Mouse (Mus musculus) MEL (cell line): Measurements from ENCODE around the gene Fdxr.

Experiments
- CTCF ChIP-seq, 3 experiments: IDR thresholded peaks in 2 of 3; conservative IDR thresholded peaks in 1 of 3; 2 replicates each; pipeline ENCODE4 v1.5.1; 2011 to 2012; ENCODE audit warnings: low read length in 3 of 3, low read depth in 2 of 3, mild to moderate bottlenecking in 2 of 3, improper control_type of control experiment in 1 of 3, inconsistent platforms in 1 of 3, mixed read lengths in 1 of 3, moderate library complexity in 1 of 3; ENCODE audit not compliant: control insufficient read depth in 1 of 3, insufficient read depth in 1 of 3, poor library complexity in 1 of 3, severe bottlenecking in 1 of 3
- HCFC1 ChIP-seq: IDR thresholded peaks from 2 replicates; pipeline ENCODE4 v1.6.1; 2012; ENCODE audit warnings: low read depth, mild to moderate bottlenecking, inconsistent platforms, low read length, improper control_type of control experiment, moderate library complexity
- NRF1 ChIP-seq: IDR thresholded peaks from 2 replicates; pipeline ENCODE4 v1.6.1; 2014; ENCODE audit warnings: low read depth, mild to moderate bottlenecking, inconsistent platforms, low read length, improper control_type of control experiment, moderate library complexity; ENCODE audit not compliant: poor library complexity, insufficient read depth, severe bottlenecking
- TAL1 ChIP-seq: IDR thresholded peaks from 2 replicates; pipeline ENCODE4 v1.6.1; 2012; ENCODE audit warnings: mild to moderate bottlenecking, inconsistent platforms, low read length, moderate library complexity, mixed read lengths
- TCF12 ChIP-seq: IDR thresholded peaks from 2 replicates; pipeline ENCODE4 v1.6.1; 2014; ENCODE audit warnings: low read depth, mild to moderate bottlenecking, inconsistent platforms, low read length, improper control_type of control experiment, moderate library complexity
- ZC3H11A ChIP-seq: IDR thresholded peaks from 2 replicates; pipeline ENCODE4 v1.6.1; 2012; ENCODE audit warnings: low read depth, mild to moderate bottlenecking, inconsistent platforms, low read length, improper control_type of control experiment
- ZKSCAN1 ChIP-seq: IDR thresholded peaks from 2 replicates; pipeline ENCODE4 v1.6.1; 2012; ENCODE audit warnings: low read depth, mild to moderate bottlenecking, inconsistent platforms, low read length, improper control_type of control experiment, moderate library complexity

DNA sequence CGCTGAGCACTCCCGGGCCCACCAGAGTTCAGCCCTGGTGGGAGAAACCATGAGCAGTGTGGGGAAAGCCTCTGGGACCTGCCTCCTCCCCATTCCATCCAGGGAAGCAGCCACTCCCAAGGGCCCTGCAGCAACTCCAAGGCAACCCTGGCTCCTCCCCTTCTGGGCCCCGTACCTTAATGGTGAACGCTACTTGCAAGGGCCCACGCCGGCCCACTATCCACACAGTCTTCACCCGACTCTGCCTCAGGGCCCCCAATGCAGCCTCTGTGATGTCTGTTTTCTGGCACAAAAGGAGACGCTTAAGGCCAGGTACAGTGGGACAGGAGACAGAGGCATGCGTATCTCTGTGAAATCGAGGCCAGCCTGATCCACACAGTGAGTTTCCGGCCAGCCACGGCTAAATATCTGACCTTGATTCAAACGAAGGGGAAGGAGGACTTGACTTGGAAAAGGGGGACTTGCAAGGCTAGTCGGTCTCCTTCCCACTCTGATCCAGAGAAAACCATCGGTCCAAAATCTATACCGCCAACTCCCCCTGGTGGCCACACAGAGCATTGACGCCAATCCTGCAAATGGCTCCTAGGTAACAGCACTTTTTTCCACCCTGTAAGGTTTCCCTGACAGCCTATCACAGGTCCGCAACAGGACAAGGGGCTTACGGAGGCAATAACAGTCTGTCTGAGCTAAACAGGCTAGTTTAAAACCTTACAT, 6.5 kb downstream of the Fdxr start:
- TF ChIP-seq CTCF (IDR thresholded peaks at IDR 0.05 in 2 of 3, conservative IDR thresholded peaks at IDR 0.05 in 1 of 3; ENCODE audit: control insufficient read depth in 1 of 3, insufficient read depth in 1 of 3, low read depth in 2 of 3, low read length in 3 of 3, poor library complexity in 1 of 3, severe bottlenecking in 1 of 3) (peak; percentile 94 to 96 (median 95)), TAL1 (no peak), NRF1 (no peak), HCFC1 (no peak), TCF12 (no peak), ZC3H11A (peak; percentile 91), ZKSCAN1 (no peak)
